Mouse (Mus musculus): ENCODE data around the gene Cfap73.

Cfap73 gene

GRCm38 (mm10) chr5:120647814-120648491, 13.9 kb upstream of the Cfap73 start:
- DNase-seq (ENCODE audit: low read depth, low spot score): peak; percentile 73

GRCm38 (mm10) chr5:120647361-120647760, 13.3 kb upstream of the Cfap73 start:
- no peak for DNase-seq (ENCODE audit: low read depth, low spot score)

- DNase-seq (ENCODE audit: low read depth, low spot score): no peak
Measured at GRCm38 (mm10) chr5:120645851-120646250, 11.8 kb upstream of the Cfap73 start.

- no peak for DNase-seq (ENCODE audit: low read depth, low spot score)
Measured at GRCm38 (mm10) chr5:120644227-120644626, 10.2 kb upstream of the Cfap73 start.

- no peak for DNase-seq (ENCODE audit: low read depth, low spot score)
Measured at GRCm38 (mm10) chr5:120643365-120644085, 9.5 kb upstream of the Cfap73 start.

- no peak for DNase-seq (ENCODE audit: low read depth, low spot score)
Measured at GRCm38 (mm10) chr5:120640094-120640493, 6.1 kb upstream of the Cfap73 start.

GRCm38 (mm10) chr5:120635633-120636032, 1.6 kb upstream of the Cfap73 start:
- DNase-seq (ENCODE audit: low read depth, low spot score): no peak

- DNase-seq (ENCODE audit: low read depth, low spot score): no peak
Measured at GRCm38 (mm10) chr5:120634860-120635259, 825 bp upstream of the Cfap73 start.

GRCm38 (mm10) chr5:120631892-120632291, 2.1 kb downstream of the Cfap73 start:
- no peak for DNase-seq (ENCODE audit: low read depth, low spot score)

GRCm38 (mm10) chr5:120631128-120631527, 2.9 kb downstream of the Cfap73 start:
- DNase-seq (ENCODE audit: low read depth, low spot score): no peak

GRCm38 (mm10) chr5:120628624-120629023, 5.4 kb downstream of the Cfap73 start:
- no peak for DNase-seq (ENCODE audit: low read depth, low spot score)

- DNase-seq (ENCODE audit: low read depth, low spot score): no peak
Measured at GRCm38 (mm10) chr5:120627515-120628300, 6.3 kb downstream of the Cfap73 start.

GRCm38 (mm10) chr5:120626399-120626798, 7.6 kb downstream of the Cfap73 start:
- DNase-seq (ENCODE audit: low read depth, low spot score): peak; percentile 45

GRCm38 (mm10) chr5:120624427-120624826, 9.6 kb downstream of the Cfap73 start:
- DNase-seq (ENCODE audit: low read depth, low spot score): no peak

- peak; percentile 81 for DNase-seq (ENCODE audit: low read depth, low spot score)
Measured at GRCm38 (mm10) chr5:120622198-120622851, 11.7 kb downstream of the Cfap73 start.

GRCm38 (mm10) chr5:120621846-120622197, 12.2 kb downstream of the Cfap73 start:
- DNase-seq (ENCODE audit: low read depth, low spot score): no peak

- DNase-seq (ENCODE audit: low read depth, low spot score): peak; percentile 79
Measured at GRCm38 (mm10) chr5:120621078-120621765, 12.8 kb downstream of the Cfap73 start.

GRCm38 (mm10) chr5:120620375-120621077, 13.5 kb downstream of the Cfap73 start:
- peak; percentile 88 for DNase-seq (ENCODE audit: low read depth, low spot score)

- peak; percentile 71 for DNase-seq (ENCODE audit: low read depth, low spot score)
Measured at GRCm38 (mm10) chr5:120619201-120619600, 14.8 kb downstream of the Cfap73 start.

GRCm38 (mm10) chr5:120618778-120619177, 15.3 kb downstream of the Cfap73 start:
- no peak for DNase-seq (ENCODE audit: low read depth, low spot score)

GRCm38 (mm10) chr5:120615903-120616302, 18.1 kb downstream of the Cfap73 start:
- peak; percentile 65 for DNase-seq (ENCODE audit: low read depth, low spot score)
